Mouse (Mus musculus): ENCODE results near the gene E2f6. TPM values are rescaled to one million over a fixed set of nuclear protein-coding genes. Genes with fewer than 3 reads are reported as not detected.

The E2f6 gene
- polyA plus RNA-seq, 1 experiment from 2014 or later = 39.3 TPM

GRCm38 (mm10) chr12:16780320-16780719, 30.4 kb upstream of the E2f6 start:
- no peak overlapping the region for H3K9ac ChIP-seq
- H3K4me1 ChIP-seq = no peaks in the 10 kb centered on the region
- no peak overlapping the region for H3K4me3 ChIP-seq (replicated peaks)
- H3K27me3 ChIP-seq (replicated peaks) = no peaks in the 10 kb centered on the region
- ATAC-seq (ENCODE audit: insufficient read depth, low FRiP score, low read depth) = no peak
- no peaks in the 10 kb centered on the region for H3K9me3 ChIP-seq
- H3K27ac ChIP-seq = no peak overlapping the region
- H3K36me3 ChIP-seq = no peaks in the 10 kb centered on the region
- no peak overlapping the region for H3K4me2 ChIP-seq
- WGBS = 84% methylated on average over 3 of the region's 3 CpGs

GRCm38 (mm10) chr12:16781034-16781746, 29.6 kb upstream of the E2f6 start:
- ATAC-seq (ENCODE audit: insufficient read depth, low FRiP score, low read depth) = no peak; the same call in 1 of the 2 replicates
- Histone ChIP-seq H3K27ac (no peak overlapping the region), H3K4me3 (replicated peaks) (no peak overlapping the region), H3K9me3 (no peaks in the 10 kb centered on the region), H3K4me2 (no peak overlapping the region), H3K9ac (no peak overlapping the region), H3K4me1 (no peaks in the 10 kb centered on the region), H3K36me3 (no peaks in the 10 kb centered on the region), H3K27me3 (replicated peaks) (no peaks in the 10 kb centered on the region)
- WGBS = 76% methylated on average over 14 of the region's 14 CpGs

- Histone ChIP-seq H3K36me3 (no peaks in the 10 kb centered on the region), H3K4me3 (replicated peaks) (no peak overlapping the region), H3K4me1 (no peaks in the 10 kb centered on the region), H3K4me2 (no peak overlapping the region), H3K9ac (no peak overlapping the region), H3K9me3 (no peaks in the 10 kb centered on the region), H3K27ac (no peak overlapping the region), H3K27me3 (replicated peaks) (no peaks in the 10 kb centered on the region)
- ATAC-seq (ENCODE audit: insufficient read depth, low FRiP score, low read depth) = no peak
- 54% methylated on average over 2 of the region's 2 CpGs for WGBS
Observed at GRCm38 (mm10) chr12:16788600-16788999, 22.2 kb upstream of the E2f6 start.

- Histone ChIP-seq H3K36me3 (no peaks in the 10 kb centered on the region), H3K27ac (no peak overlapping the region), H3K27me3 (replicated peaks) (no peaks in the 10 kb centered on the region), H3K4me1 (no peaks in the 10 kb centered on the region), H3K4me2 (no peak overlapping the region), H3K4me3 (replicated peaks) (no peak overlapping the region), H3K9ac (no peak overlapping the region), H3K9me3 (no peaks in the 10 kb centered on the region)
- ATAC-seq (ENCODE audit: insufficient read depth, low FRiP score, low read depth) = no peak
- 36% methylated on average over 1 of the region's 1 CpGs for WGBS
Observed at GRCm38 (mm10) chr12:16789199-16789598, 21.6 kb upstream of the E2f6 start.

- 31% methylated on average over 4 of the region's 4 CpGs for WGBS
- ATAC-seq (ENCODE audit: insufficient read depth, low FRiP score, low read depth) = no peak
Observed at GRCm38 (mm10) chr12:16789756-16790155, 21.0 kb upstream of the E2f6 start.

GRCm38 (mm10) chr12:16790456-16790855, 20.3 kb upstream of the E2f6 start:
- no peaks in the 10 kb centered on the region for H3K9me3 ChIP-seq
- no peaks in the 10 kb centered on the region for H3K36me3 ChIP-seq
- no peak for ATAC-seq (ENCODE audit: insufficient read depth, low FRiP score, low read depth)
- no peak overlapping the region for H3K9ac ChIP-seq
- no peaks in the 10 kb centered on the region for H3K27me3 ChIP-seq (replicated peaks)
- H3K4me2 ChIP-seq = no peak overlapping the region
- no peak overlapping the region for H3K4me3 ChIP-seq (replicated peaks)
- no peak overlapping the region for H3K27ac ChIP-seq
- no peaks in the 10 kb centered on the region for H3K4me1 ChIP-seq
- 72% methylated on average over 4 of the region's 4 CpGs for WGBS

More at GRCm38 (mm10) chr12:16789756-16790155, 21.0 kb upstream of the E2f6 start:
- H3K27me3 ChIP-seq (replicated peaks) = no peaks in the 10 kb centered on the region
- no peak overlapping the region for H3K9ac ChIP-seq
- H3K4me3 ChIP-seq (replicated peaks) = no peak overlapping the region
- no peaks in the 10 kb centered on the region for H3K4me1 ChIP-seq
- no peaks in the 10 kb centered on the region for H3K36me3 ChIP-seq
- no peak overlapping the region for H3K27ac ChIP-seq
- no peak overlapping the region for H3K4me2 ChIP-seq
- H3K9me3 ChIP-seq = no peaks in the 10 kb centered on the region

- Histone ChIP-seq H3K9me3 (no peaks in the 10 kb centered on the region), H3K9ac (no peak overlapping the region), H3K36me3 (no peaks in the 10 kb centered on the region), H3K4me3 (replicated peaks) (no peak overlapping the region), H3K4me2 (no peak overlapping the region), H3K27me3 (replicated peaks) (no peaks in the 10 kb centered on the region), H3K27ac (no peak overlapping the region), H3K4me1 (no peaks in the 10 kb centered on the region)
- 69% methylated on average over 4 of the region's 4 CpGs for WGBS
- no peak for ATAC-seq (ENCODE audit: insufficient read depth, low FRiP score, low read depth)
Observed at GRCm38 (mm10) chr12:16793371-16793770, 17.4 kb upstream of the E2f6 start.

GRCm38 (mm10) chr12:16795781-16796180, 15.0 kb upstream of the E2f6 start:
- 75% methylated on average over 3 of the region's 3 CpGs for WGBS
- H3K9me3 ChIP-seq = no peaks in the 10 kb centered on the region
- H3K4me2 ChIP-seq = no peak overlapping the region
- no peak for ATAC-seq (ENCODE audit: insufficient read depth, low FRiP score, low read depth)
- H3K4me1 ChIP-seq = peaks cover 3% of the 10 kb centered on the region; the same call in 1 of the 2 replicates
- H3K9ac ChIP-seq = no peak overlapping the region
- no peaks in the 10 kb centered on the region for H3K36me3 ChIP-seq
- H3K4me3 ChIP-seq (replicated peaks) = no peak overlapping the region
- no peak overlapping the region for H3K27ac ChIP-seq
- H3K27me3 ChIP-seq (replicated peaks) = no peaks in the 10 kb centered on the region

GRCm38 (mm10) chr12:16798894-16799293, 11.9 kb upstream of the E2f6 start:
- no peak overlapping the region for H3K9ac ChIP-seq
- no peak for ATAC-seq (ENCODE audit: insufficient read depth, low FRiP score, low read depth)
- H3K27me3 ChIP-seq (replicated peaks) = no peaks in the 10 kb centered on the region
- no peak overlapping the region for H3K27ac ChIP-seq
- no peaks in the 10 kb centered on the region for H3K9me3 ChIP-seq
- no peaks in the 10 kb centered on the region for H3K36me3 ChIP-seq
- 60% methylated on average over 3 of the region's 3 CpGs for WGBS
- H3K4me2 ChIP-seq = 0 out of 2 replicates have a peak overlapping the region, but pooled peaks have one; percentile 3
- H3K4me3 ChIP-seq (replicated peaks) = no peak overlapping the region
- H3K4me1 ChIP-seq = peaks cover 3% of the 10 kb centered on the region; the same call in 1 of the 2 replicates

- 17% methylated on average over 6 of the region's 6 CpGs for WGBS
- Histone ChIP-seq H3K9ac (no peak overlapping the region; the same call in 1 of the 2 replicates), H3K4me3 (replicated peaks) (peak overlapping the region; percentile 55), H3K27me3 (replicated peaks) (no peaks in the 10 kb centered on the region), H3K36me3 (no peaks in the 10 kb centered on the region), H3K27ac (no peak overlapping the region), H3K4me2 (peak overlapping the region; percentile 97), H3K4me1 (peaks cover 3% of the 10 kb centered on the region; the same call in 1 of the 2 replicates), H3K9me3 (no peaks in the 10 kb centered on the region)
- ATAC-seq (ENCODE audit: insufficient read depth, low FRiP score, low read depth) = 0 out of 2 replicates have a peak, but pooled peaks have one; percentile 16
Observed at GRCm38 (mm10) chr12:16799928-16800258, 10.9 kb upstream of the E2f6 start.

GRCm38 (mm10) chr12:16800259-16800958, 10.4 kb upstream of the E2f6 start, which contains the start of gene Greb1:
TSS of gene Greb1 (minus strand) at chr12:16800886.
- 0% methylated on average over 51 of the region's 53 CpGs for WGBS
- Histone ChIP-seq H3K4me1 (peaks cover 3% of the 10 kb centered on the region; the same call in 1 of the 2 replicates), H3K9me3 (no peaks in the 10 kb centered on the region), H3K27me3 (replicated peaks) (no peaks in the 10 kb centered on the region), H3K27ac (no peak within 1 kb of the TSS), H3K36me3 (no peaks in the 10 kb centered on the region), H3K4me3 (replicated peaks) (peak within 1 kb of the TSS; percentile 55), H3K4me2 (peak within 1 kb of the TSS; percentile 97), H3K9ac (peak within 1 kb of the TSS; percentile 6; the same call in 1 of the 2 replicates)
- peak; percentile 61 for ATAC-seq (ENCODE audit: insufficient read depth, low FRiP score, low read depth)

GRCm38 (mm10) chr12:16800959-16801315, 9.8 kb upstream of the E2f6 start:
- Histone ChIP-seq H3K4me1 (peaks cover 3% of the 10 kb centered on the region; the same call in 1 of the 2 replicates), H3K4me2 (peak overlapping the region; percentile 97), H3K27me3 (replicated peaks) (no peaks in the 10 kb centered on the region), H3K9ac (peak overlapping the region; percentile 6; the same call in 1 of the 2 replicates), H3K9me3 (no peaks in the 10 kb centered on the region), H3K36me3 (no peaks in the 10 kb centered on the region), H3K27ac (no peak overlapping the region), H3K4me3 (replicated peaks) (peak overlapping the region; percentile 55)
- peak; percentile 45; the same call in 1 of the 2 replicates for ATAC-seq (ENCODE audit: insufficient read depth, low FRiP score, low read depth)
- under 1% methylated on average over 12 of the region's 12 CpGs for WGBS

Measured in stomach, embryonic 15.5 days (tissue).